Mouse (Mus musculus): ENCODE data around the gene Borcs8. TPM values are rescaled to one million over a fixed set of nuclear protein-coding genes. Genes with fewer than 3 reads are reported as not detected.

Borcs8 gene
- polyA plus RNA-seq, 2 experiments = 61.8 to 84.2 TPM

GRCm38 (mm10) chr8:70158069-70158853, 19.0 kb downstream of the Borcs8 start:
- peak overlapping the region; percentile 50 for H3K4me3 ChIP-seq (replicated peaks; ENCODE audit: low read length)
- no peaks in the 10 kb centered on the region for H3K4me1 ChIP-seq (ENCODE audit: control insufficient read depth, insufficient read depth, low read length)
- DNase-seq (ENCODE audit: low spot score) (peak; percentile 79), ATAC-seq (ENCODE audit: low FRiP score, low read depth) (peak; percentile 93)
- TF ChIP-seq POLR2A (IDR thresholded peaks at IDR 0.05; ENCODE audit: borderline replicate concordance, extremely low read depth, insufficient read depth, insufficient read length) = no peak
- no peaks in the 10 kb centered on the region for H3K27me3 ChIP-seq (ENCODE audit: control insufficient read depth, insufficient read depth, low read length)
- WGBS = 10% methylated on average over 39 of the region's 40 CpGs
- peak overlapping the region; percentile 38; the same call in 1 of the 2 replicates for H3K9ac ChIP-seq (ENCODE audit: low read depth, low read length, severe bottlenecking)
- H3K36me3 ChIP-seq (ENCODE audit: control insufficient read depth, insufficient read depth, low read length) = no peaks in the 10 kb centered on the region
- H3K9me3 ChIP-seq (ENCODE audit: control insufficient read depth, low read length) = no peaks in the 10 kb centered on the region
- peak overlapping the region; percentile 71 for H3K4me2 ChIP-seq (replicated peaks; ENCODE audit: low read depth, low read length, severe bottlenecking)
- no peak overlapping the region for H3K27ac ChIP-seq (replicated peaks; ENCODE audit: low read depth, low read length)

DNA sequence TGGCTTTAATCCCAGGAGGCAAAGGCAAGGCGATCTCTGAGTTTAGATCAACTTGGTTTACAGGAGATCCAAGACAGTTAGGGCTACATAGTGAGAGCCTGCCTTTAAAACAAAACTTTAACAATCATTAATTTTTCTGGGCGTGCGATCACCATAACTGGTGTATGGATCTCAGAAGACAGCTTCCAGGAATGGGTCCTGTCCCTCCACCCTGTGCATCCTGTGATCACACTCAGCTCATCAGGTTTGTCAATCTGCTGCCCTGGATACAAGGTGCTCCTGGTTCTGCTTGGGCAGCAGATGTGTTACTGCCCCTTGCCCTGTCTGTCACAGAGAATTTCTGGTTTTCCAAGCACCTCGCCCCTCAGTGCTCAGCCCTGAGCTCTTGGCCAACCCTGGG, 19.9 kb downstream of the Borcs8 start:
- no peak overlapping the region for H3K4me2 ChIP-seq (replicated peaks; ENCODE audit: low read depth, low read length, severe bottlenecking)
- H3K27ac ChIP-seq (replicated peaks; ENCODE audit: low read depth, low read length) = no peak overlapping the region
- no peak overlapping the region for H3K4me3 ChIP-seq (replicated peaks; ENCODE audit: low read length)
- no peaks in the 10 kb centered on the region for H3K27me3 ChIP-seq (ENCODE audit: control insufficient read depth, insufficient read depth, low read length)
- WGBS = 80% methylated on average over 4 of the region's 4 CpGs
- TF ChIP-seq POLR2A (IDR thresholded peaks at IDR 0.05; ENCODE audit: borderline replicate concordance, extremely low read depth, insufficient read depth, insufficient read length) = no peak
- no peaks in the 10 kb centered on the region for H3K4me1 ChIP-seq (ENCODE audit: control insufficient read depth, insufficient read depth, low read length)
- no peak overlapping the region for H3K9ac ChIP-seq (ENCODE audit: low read depth, low read length, severe bottlenecking)
- no peaks in the 10 kb centered on the region for H3K9me3 ChIP-seq (ENCODE audit: control insufficient read depth, low read length)
- ATAC-seq (ENCODE audit: low FRiP score, low read depth) = no peak
- DNase-seq (ENCODE audit: low spot score) = no peak
- H3K36me3 ChIP-seq (ENCODE audit: control insufficient read depth, insufficient read depth, low read length) = no peaks in the 10 kb centered on the region

DNA sequence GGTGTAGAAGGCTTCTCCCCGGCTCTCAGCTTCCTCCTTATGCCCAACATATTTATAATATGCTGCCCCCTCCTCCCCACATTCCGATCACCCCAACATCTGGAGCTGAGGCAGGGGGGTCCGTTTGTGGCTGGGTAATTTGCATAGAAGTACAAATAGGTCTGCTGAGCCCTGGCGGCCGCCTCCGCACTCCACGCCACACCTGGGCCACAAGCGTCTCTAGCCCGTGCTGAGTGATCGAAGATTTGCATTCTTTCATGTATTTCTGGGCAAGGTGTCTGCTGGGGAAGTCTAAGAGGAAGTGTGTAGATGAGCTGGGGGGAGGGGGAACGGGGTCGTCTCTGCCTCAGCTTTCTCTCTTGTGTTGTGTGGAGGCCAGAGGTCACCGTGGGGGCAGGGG, 20.7 kb downstream of the Borcs8 start:
- H3K4me2 ChIP-seq (replicated peaks; ENCODE audit: low read depth, low read length, severe bottlenecking) = no peak overlapping the region
- DNase-seq (ENCODE audit: low spot score) = no peak
- ATAC-seq (ENCODE audit: low FRiP score, low read depth) = no peak
- H3K36me3 ChIP-seq (ENCODE audit: control insufficient read depth, insufficient read depth, low read length) = no peaks in the 10 kb centered on the region
- H3K27me3 ChIP-seq (ENCODE audit: control insufficient read depth, insufficient read depth, low read length) = no peaks in the 10 kb centered on the region; the same call in 1 of the 2 replicates
- no peak overlapping the region for H3K27ac ChIP-seq (replicated peaks; ENCODE audit: low read depth, low read length)
- H3K9ac ChIP-seq (ENCODE audit: low read depth, low read length, severe bottlenecking) = no peak overlapping the region
- H3K4me1 ChIP-seq (ENCODE audit: control insufficient read depth, insufficient read depth, low read length) = no peaks in the 10 kb centered on the region
- no peak overlapping the region for H3K4me3 ChIP-seq (replicated peaks; ENCODE audit: low read length)
- no peak for TF ChIP-seq POLR2A (IDR thresholded peaks at IDR 0.05; ENCODE audit: borderline replicate concordance, extremely low read depth, insufficient read depth, insufficient read length)
- no peaks in the 10 kb centered on the region for H3K9me3 ChIP-seq (ENCODE audit: control insufficient read depth, low read length)
- 56% methylated on average over 13 of the region's 13 CpGs for WGBS

GRCm38 (mm10) chr8:70163316-70163715, 24.0 kb downstream of the Borcs8 start:
- ATAC-seq (ENCODE audit: low FRiP score, low read depth) = no peak
- no peak for TF ChIP-seq POLR2A (IDR thresholded peaks at IDR 0.05; ENCODE audit: borderline replicate concordance, extremely low read depth, insufficient read depth, insufficient read length)
- Histone ChIP-seq H3K9me3 (ENCODE audit: control insufficient read depth, low read length) (no peaks in the 10 kb centered on the region), H3K4me1 (ENCODE audit: control insufficient read depth, insufficient read depth, low read length) (no peaks in the 10 kb centered on the region), H3K9ac (ENCODE audit: low read depth, low read length, severe bottlenecking) (no peak overlapping the region), H3K36me3 (ENCODE audit: control insufficient read depth, insufficient read depth, low read length) (no peaks in the 10 kb centered on the region), H3K27ac (replicated peaks; ENCODE audit: low read depth, low read length) (no peak overlapping the region), H3K4me3 (replicated peaks; ENCODE audit: low read length) (no peak overlapping the region), H3K27me3 (ENCODE audit: control insufficient read depth, insufficient read depth, low read length) (peaks cover 9% of the 10 kb centered on the region; the same call in 1 of the 2 replicates), H3K4me2 (replicated peaks; ENCODE audit: low read depth, low read length, severe bottlenecking) (no peak overlapping the region)
- DNase-seq (ENCODE audit: low spot score) = no peak
- WGBS = 88% methylated on average over 3 of the region's 3 CpGs

- WGBS = 3% methylated on average over 21 of the region's 21 CpGs
- H3K27ac ChIP-seq (replicated peaks; ENCODE audit: low read depth, low read length) = no peak overlapping the region
- no peak overlapping the region for H3K9ac ChIP-seq (ENCODE audit: low read depth, low read length, severe bottlenecking)
These were observed 27.3 kb downstream of the Borcs8 start for GRCm38 (mm10) chr8:70166504-70167110.

More at GRCm38 (mm10) chr8:70166504-70167110, 27.3 kb downstream of the Borcs8 start:
- no peak for TF ChIP-seq POLR2A (IDR thresholded peaks at IDR 0.05; ENCODE audit: borderline replicate concordance, extremely low read depth, insufficient read depth, insufficient read length)
- DNase-seq (ENCODE audit: low spot score) = peak; percentile 44
- ATAC-seq (ENCODE audit: low FRiP score, low read depth) = peak; percentile 90
- Histone ChIP-seq H3K4me1 (ENCODE audit: control insufficient read depth, insufficient read depth, low read length) (no peaks in the 10 kb centered on the region), H3K27me3 (ENCODE audit: control insufficient read depth, insufficient read depth, low read length) (peaks cover 9% of the 10 kb centered on the region; the same call in 1 of the 2 replicates), H3K9me3 (ENCODE audit: control insufficient read depth, low read length) (no peaks in the 10 kb centered on the region), H3K36me3 (ENCODE audit: control insufficient read depth, insufficient read depth, low read length) (no peaks in the 10 kb centered on the region), H3K4me2 (replicated peaks; ENCODE audit: low read depth, low read length, severe bottlenecking) (peak overlapping the region; percentile 48), H3K4me3 (replicated peaks; ENCODE audit: low read length) (peak overlapping the region; percentile 12)
